Mouse (Mus musculus): ENCODE measurements at regions not wholly inside any gene's neighbourhood (a gene's known extent, or its start where the extent isn't known, plus 50 kb on each side); places are given as distances from the start of the nearest gene placed in this dataset.
A peak's percentile ranks its signal among the peaks of the same experiment; 100 is the strongest.
"Not testable (repeated sequence)": the region's sequence is repeated elsewhere in the genome, so short reads cannot be mapped to it uniquely, and the experiment has no call there.

GRCm38 (mm10) chr12:45594689-45595088 is 520.2 kb upstream of the Stxbp6 start:
- no peak for DNase-seq (ENCODE audit: low spot score in 2 of 2)

GRCm38 (mm10) chr12:45590191-45590590 is 515.7 kb upstream of the Stxbp6 start:
- no peak for DNase-seq (ENCODE audit: low spot score in 2 of 2)

GRCm38 (mm10) chr12:45585763-45586162 is 511.3 kb upstream of the Stxbp6 start:
- no peak for DNase-seq (ENCODE audit: low spot score in 2 of 2)

GRCm38 (mm10) chr12:45563325-45564030 is 489.0 kb upstream of the Stxbp6 start:
- DNase-seq (ENCODE audit: low spot score in 2 of 2), result no peak

- DNase-seq (ENCODE audit: low spot score in 2 of 2), result no peak
These were observed 488.2 kb upstream of the Stxbp6 start for GRCm38 (mm10) chr12:45562637-45563220.

- no peak for DNase-seq (ENCODE audit: low spot score in 2 of 2)
These were observed 487.4 kb upstream of the Stxbp6 start for GRCm38 (mm10) chr12:45561889-45562288.

- DNase-seq (ENCODE audit: low spot score in 2 of 2), result no peak
These were observed 486.9 kb upstream of the Stxbp6 start for GRCm38 (mm10) chr12:45561362-45561761.

- DNase-seq (ENCODE audit: low spot score in 2 of 2), result not testable (repeated sequence)
These were observed 475.4 kb upstream of the Stxbp6 start for GRCm38 (mm10) chr12:45549906-45550305.

- DNase-seq (ENCODE audit: low spot score in 2 of 2), result no peak
These were observed 445.0 kb upstream of the Stxbp6 start for GRCm38 (mm10) chr12:45519554-45519953.

GRCm38 (mm10) chr12:45514459-45514858 is 439.9 kb upstream of the Stxbp6 start:
- DNase-seq (ENCODE audit: low spot score in 2 of 2), result no peak

- peak in 1 of 2 experiments; percentile 11 for DNase-seq (ENCODE audit: low spot score in 2 of 2)
These were observed 433.0 kb upstream of the Stxbp6 start for GRCm38 (mm10) chr12:45507400-45507982.

GRCm38 (mm10) chr12:45499834-45500233 is 425.3 kb upstream of the Stxbp6 start:
- no peak for DNase-seq (ENCODE audit: low spot score in 2 of 2)

GRCm38 (mm10) chr12:45498230-45498629 is 423.7 kb upstream of the Stxbp6 start:
- DNase-seq (ENCODE audit: low spot score in 2 of 2), result no peak

- no peak for DNase-seq (ENCODE audit: low spot score in 2 of 2)
These were observed 414.5 kb upstream of the Stxbp6 start for GRCm38 (mm10) chr12:45489029-45489428.

GRCm38 (mm10) chr12:45476881-45477280 is 402.4 kb upstream of the Stxbp6 start:
- no peak for DNase-seq (ENCODE audit: low spot score in 2 of 2)

GRCm38 (mm10) chr12:45468093-45468492 is 393.6 kb upstream of the Stxbp6 start:
- DNase-seq (ENCODE audit: low spot score in 2 of 2), result no peak

GRCm38 (mm10) chr12:45467058-45467457 is 392.5 kb upstream of the Stxbp6 start:
- DNase-seq (ENCODE audit: low spot score in 2 of 2), result peak; percentile 21 to 37

- peak; percentile 52 to 58 for DNase-seq (ENCODE audit: low spot score in 2 of 2)
These were observed 391.6 kb upstream of the Stxbp6 start for GRCm38 (mm10) chr12:45466066-45466465.

- no peak for DNase-seq (ENCODE audit: low spot score in 2 of 2)
These were observed 390.4 kb upstream of the Stxbp6 start for GRCm38 (mm10) chr12:45464952-45465351.

- DNase-seq (ENCODE audit: low spot score in 2 of 2), result not testable (repeated sequence)
These were observed 384.2 kb upstream of the Stxbp6 start for GRCm38 (mm10) chr12:45458746-45459145.

GRCm38 (mm10) chr12:45443512-45444190 is 369.1 kb upstream of the Stxbp6 start:
- no peak for DNase-seq (ENCODE audit: low spot score in 2 of 2)

GRCm38 (mm10) chr12:45442474-45442873 is 368.0 kb upstream of the Stxbp6 start:
- no peak for DNase-seq (ENCODE audit: low spot score in 2 of 2)

Measured in frontal cortex, postnatal 10 days (tissue).